Mouse (Mus musculus) erythroblast, embryonic 14.5 days (primary cell): ENCODE results near the gene Atox1.

Experiments used
- GATA1 ChIP-seq: IDR thresholded peaks from 2 replicates; pipeline ENCODE4 v1.6.1; 2012; ENCODE audit warnings: low read length, inconsistent platforms, mixed read lengths
- TAL1 ChIP-seq: IDR thresholded peaks from 3 replicates; pipeline ENCODE4 v1.6.1; 2012; ENCODE audit warnings: low read length, inconsistent platforms, mixed read lengths

DNA sequence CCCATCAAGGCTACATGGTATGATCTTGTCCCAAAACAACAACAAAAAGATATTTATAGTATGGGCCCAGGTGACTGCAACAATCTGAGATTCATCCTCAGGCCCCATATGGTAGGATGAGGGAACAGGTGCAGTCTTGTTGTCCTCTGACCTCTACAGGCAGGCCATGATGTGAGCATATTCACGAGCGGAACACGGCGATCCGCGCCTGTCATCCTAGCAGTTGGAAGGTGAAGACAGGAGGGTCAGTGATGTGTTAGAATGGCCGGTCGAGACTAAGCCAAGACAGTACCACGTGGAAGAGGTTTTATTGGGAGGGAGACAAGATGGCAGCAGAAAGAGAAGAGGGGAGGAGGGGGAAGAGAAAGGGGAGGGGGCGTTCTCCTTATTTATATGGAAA lies 3.7 kb upstream of the Atox1 start:
- TF ChIP-seq TAL1 (no peak), GATA1 (no peak)
